Mouse (Mus musculus) layer of hippocampus, postnatal 14 days (tissue): ENCODE measurements around the gene March5. TPM values are rescaled to one million over a fixed set of nuclear protein-coding genes. Genes with fewer than 3 reads are reported as not detected.
"Not testable (repeated sequence)": the region's sequence is repeated elsewhere in the genome, so short reads cannot be mapped to it uniquely, and the experiment has no call there.

Experiments used
- DNase-seq, 2 experiments: peaks; one replicate each; pipeline ENCODE4 v3.0.0; 2021 to 2022; ENCODE audit warnings: low spot score in 2 of 2, mixed read lengths in 1 of 2
- total RNA-seq, 2 experiments: library from RNA; stranded (reverse); gene quantifications; 2 replicates each; pipeline ENCODE4 v1.2.3; 2021

The March5 gene
- total RNA-seq, 2 experiments from 2014 or later = 83.5 to 84.0 TPM

DNA sequence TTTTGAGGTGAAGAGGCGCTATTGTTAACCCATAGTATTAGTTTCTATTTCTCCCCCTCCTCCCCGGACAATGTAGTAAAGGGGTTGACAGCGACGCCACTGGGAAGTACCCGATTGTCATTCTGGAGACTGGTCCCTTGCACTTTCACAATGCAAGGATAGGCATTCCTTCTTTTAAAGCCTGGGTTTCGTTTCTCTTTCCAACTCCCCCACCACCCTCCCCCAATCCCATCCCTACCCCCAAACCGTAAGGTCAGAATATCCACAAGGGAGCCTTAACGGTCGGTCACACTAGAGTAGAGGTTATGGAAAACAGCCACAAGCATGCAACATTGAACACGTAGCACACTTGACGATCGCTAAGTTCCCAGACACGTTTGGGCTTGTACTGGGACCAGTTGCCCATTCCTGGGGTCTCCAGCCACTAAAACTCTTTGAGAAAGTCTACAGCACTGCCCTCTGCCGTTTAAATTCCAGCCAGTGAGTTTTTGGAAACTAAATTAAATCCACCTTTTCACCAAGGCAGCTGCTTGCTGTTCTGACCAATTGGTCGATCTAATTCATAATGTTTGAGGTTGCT, 923 bp downstream of the March5 start, which contains the start of gene Cpeb3:
Gene Cpeb3, minus strand, starts transcription at position 426 of the 580 bp plus-strand sequence.
- DNase-seq = peak; percentile 26 to 33

DNA sequence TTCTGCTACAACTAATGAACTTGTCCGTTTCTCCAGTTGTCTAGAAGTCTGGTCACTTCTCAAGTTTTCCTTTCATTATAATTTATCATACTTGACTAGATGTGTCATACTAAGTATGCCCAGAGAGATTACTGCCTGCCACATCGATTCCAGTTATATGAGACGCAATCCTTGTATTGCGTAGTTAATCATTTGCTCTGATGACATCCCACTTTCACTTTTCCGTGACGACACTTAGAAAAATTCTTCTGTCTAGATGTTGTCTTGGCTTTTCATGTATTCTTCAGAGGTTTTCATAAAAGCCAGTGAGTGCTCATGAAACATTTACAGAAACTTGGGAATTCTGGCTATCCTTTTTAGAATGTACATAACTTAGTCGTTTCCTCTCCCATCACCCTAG, 1.6 kb downstream of the March5 start:
- DNase-seq = no peak

DNA sequence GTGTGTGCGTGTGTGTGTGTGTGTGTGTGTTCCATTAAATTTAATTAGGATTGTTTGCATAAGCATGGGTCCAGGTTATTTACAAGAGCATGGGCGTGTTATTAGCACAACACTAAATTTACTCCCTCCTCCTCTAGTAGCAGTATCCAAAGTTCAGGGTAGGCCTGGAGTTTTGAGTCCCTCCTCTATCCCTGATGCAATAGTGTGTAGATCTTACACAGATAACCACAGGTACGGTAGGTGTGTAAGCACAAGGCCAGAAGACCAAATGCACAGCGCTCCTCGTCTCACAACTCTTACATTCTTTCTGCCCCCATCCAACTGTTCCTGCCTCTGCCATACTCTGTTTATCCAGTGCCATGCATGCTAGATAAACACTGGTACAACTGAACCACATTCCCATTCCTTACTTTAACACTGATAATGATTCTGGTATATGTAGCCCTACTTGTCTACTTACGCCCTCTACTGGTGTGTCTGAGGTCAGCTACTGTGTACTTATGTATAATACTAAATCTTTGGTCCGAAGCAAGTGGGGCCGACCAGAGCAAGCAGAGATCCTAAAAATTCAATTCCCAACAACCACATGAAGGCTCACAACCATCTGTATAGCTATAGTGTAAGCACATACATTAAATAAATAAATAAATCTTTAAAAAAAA, 2.3 kb downstream of the March5 start:
- DNase-seq = peak in 1 of 2 experiments; percentile 15

DNA sequence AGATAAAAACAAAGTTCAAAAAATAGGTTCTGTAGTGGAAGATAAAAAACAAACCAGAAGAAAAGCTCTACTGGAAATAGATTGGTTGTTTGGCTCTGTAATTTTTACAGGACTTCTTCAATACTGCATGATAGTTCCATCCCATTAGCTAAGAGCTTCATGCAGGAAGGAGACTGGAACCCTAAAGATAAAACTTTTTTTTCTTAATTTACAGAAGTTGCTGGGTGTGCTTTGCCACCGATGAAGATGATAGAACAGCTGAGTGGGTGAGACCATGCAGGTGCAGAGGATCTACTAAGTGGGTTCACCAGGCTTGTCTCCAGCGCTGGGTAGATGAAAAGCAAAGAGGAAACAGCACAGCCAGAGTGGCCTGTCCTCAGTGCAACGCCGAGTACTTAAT, 3.1 kb downstream of the March5 start:
- no peak for DNase-seq

DNA sequence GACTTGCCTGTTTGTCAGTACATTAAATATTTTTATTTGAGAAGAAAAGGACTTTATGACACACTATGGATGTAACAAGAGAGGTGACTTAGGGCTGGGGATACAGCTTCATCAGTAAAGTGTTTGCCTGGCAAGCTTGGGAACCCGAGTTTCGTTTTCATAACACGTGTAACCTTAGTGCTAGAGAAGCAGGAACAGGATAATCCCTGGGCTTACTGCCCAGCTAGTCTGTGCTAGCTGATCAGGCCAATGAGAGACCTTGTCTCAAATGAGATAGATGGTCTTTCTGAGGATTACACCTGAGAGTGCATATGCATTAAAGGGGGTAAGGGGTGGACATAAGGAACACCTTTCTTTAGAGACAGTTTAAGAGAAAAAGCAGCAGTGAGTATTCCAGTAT, 4.1 kb downstream of the March5 start:
- DNase-seq = no peak

DNA sequence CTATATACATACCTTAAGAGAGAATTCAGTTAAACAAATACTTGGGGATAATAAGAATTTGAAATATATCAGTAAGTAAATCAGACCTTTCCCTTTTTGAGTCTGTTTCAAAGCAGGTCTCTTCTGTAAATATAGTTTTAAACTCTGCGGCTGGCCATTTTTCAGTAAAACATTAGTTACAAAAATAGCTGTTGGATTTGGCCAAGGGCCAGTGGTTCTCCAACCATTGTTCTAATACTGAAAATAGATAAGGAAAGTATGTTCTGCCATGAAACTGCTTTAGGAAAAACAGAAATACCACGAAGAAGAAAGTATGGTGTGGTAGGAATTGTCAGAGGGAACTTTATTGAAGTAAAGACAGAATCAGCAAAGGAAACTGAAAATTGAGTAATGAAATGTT, 7.4 kb downstream of the March5 start:
- no peak for DNase-seq

DNA sequence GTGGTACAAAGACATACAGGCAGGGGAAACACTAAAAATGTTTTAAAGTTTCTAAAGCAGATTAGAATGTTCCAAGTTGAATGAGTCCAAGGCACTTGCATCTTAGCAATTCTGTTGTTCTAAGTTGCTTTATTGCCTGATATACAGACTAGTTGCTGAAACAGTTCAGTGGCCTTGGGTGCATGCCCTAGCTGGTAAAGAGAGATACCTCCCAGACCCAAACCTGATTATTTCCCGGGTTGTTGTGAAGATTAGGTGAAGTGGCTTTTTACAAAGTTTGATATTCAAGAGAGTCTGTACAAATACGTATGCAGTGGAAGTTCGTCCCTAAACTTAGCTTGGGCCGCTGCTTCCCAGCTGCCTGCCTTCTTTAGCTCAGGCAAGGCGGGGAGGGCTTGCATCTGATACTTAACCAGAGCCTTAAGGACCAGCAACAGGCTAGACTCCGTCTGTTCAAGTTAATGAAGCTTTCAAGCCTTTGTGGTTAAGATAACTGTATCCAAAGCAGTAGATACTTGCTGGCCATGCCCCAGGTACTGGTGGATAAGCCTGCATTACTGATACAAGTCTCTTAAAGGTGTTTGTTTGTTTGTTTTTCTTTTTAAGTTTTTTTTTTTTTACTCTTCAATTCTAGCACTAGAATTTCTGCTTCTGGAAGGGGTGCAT, 18.0 kb downstream of the March5 start:
- no peak for DNase-seq

DNA sequence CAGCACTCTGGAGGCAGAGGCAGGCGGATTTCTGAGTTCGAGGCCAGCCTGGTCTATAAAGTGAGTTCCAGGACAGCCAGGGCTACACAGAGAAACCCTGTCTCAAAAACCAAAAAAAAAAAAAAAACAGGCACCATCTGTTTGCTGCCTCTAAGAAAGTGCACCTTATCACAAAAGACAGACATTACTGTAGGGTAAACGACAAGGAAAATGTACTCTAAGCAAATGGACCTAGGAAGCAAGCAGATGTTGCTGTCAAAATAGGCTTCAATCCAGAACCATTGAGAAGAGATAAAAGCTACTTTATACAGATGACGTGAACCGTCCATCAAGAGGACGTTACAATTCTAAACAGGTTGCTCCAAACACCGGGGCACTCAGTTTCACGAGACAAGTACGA, 25.3 kb downstream of the March5 start:
- DNase-seq = not testable (repeated sequence)

DNA sequence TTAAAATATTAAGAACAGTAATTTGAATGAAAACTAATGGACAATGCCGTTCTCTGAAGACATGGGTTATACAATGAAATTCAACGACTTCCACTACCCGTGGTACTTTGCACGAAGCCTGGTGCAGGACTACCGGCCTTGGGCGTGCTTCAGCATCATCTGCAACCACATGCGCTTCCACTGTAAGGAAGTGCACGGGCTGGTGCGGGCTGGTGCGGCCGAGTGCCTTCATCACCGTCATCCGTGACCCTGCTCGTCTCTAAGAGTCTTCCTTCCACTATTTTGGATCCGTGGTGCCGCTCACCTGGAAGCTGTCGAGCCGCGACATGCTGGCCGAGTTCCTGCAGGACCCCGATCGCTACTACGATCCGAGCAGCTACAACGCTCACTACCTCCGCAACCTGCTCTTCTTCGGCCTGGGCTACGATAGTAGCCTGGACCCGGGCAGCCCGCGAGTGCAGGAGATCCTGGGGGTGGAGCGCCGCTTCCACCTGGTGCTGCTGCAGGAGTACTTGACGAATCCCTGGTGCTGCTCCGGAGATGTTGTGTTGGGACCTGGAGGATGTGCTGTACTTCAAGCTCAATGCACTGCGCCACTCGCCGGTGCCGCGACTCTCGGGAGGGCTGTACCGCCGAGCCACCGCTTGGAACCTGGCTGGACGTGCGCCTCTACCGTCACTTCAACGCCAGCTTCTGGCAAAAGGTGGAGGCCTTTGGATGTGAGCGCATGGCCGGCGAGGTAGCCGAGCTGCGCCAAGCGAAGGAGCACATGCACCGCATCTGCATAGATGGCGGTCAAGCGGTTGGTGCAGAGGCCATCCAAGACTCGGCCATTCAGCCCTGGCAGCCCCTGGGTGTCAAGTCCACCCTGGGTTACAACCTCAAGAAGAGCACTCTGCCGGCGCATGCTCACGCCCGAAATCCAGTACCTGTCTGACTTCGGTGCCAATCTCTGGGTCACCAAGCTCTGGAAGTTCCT, 26.5 kb downstream of the March5 start:
- no peak for DNase-seq

DNA sequence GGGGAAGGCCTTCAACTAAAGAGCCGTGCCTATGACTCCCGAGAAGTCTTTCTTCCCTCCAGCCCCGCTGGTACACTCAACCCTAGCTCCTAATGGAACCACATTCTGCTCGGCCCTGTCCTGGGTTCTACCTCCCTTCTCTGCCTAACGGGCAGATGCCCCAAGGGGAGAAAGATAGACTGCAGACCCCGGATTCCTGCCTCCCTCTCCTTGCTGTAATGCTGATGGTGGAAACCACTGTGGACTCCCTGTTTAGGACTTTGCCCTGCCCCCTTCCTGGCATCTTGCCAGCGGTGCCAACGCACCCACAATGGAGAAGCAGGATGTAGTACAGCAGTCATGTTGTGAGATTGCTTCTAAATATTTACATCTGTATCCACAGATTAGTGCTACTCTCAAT, 28.5 kb downstream of the March5 start:
- DNase-seq = no peak

DNA sequence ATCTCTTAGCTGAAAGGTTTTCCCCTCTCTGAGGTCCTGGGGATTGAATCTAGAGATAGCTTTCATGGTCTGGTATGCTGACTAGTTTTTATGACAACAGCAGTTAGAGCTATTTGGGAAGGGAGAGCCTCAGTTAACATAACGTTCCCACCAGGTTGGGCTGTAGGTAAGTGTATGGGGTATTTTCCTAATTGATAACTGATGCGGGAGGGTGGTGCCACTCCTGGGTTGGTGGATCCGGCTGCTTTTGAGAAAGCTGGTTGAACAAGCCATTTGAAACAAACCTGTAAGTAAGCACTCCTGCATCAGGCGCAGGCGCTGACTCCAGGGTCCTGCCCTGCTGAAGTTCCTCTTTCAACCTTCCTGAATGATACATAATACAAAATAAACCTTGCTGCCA, 30.0 kb downstream of the March5 start:
- no peak for DNase-seq

DNA sequence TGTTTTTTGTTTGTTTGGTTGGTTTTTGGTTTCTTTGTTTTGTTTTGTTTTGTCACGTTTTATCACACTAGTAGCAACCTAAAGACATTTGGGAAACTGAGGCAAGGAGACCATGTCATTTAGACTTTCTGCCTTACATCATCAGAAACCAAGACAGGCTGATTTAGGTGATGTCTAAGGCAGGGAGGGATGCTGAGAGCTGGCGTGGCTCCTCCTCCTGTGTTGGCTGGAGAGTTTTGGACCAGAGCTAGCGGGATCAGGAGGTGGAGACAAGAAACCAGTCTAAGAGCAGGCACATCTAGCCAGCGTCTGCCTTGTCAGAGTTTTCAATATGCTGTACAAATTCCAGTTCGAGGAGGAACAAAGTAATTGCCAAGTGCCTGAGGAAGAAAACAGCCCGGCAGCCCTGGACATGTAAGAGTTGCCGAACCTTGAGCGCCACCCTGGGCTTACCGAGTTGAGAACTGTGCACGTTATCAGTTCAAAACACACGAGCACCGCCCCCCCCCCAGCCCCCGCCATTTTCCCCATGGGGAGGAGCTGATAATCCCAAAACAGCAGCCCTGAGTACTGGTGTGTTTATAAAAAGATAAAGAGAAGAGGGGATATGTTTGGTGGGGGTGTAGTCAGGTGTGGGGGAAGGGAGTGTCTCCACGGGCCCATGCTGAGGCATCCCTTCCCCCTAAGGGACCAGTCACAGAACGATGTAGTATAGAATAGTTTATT, 30.5 kb downstream of the March5 start:
- no peak for DNase-seq

DNA sequence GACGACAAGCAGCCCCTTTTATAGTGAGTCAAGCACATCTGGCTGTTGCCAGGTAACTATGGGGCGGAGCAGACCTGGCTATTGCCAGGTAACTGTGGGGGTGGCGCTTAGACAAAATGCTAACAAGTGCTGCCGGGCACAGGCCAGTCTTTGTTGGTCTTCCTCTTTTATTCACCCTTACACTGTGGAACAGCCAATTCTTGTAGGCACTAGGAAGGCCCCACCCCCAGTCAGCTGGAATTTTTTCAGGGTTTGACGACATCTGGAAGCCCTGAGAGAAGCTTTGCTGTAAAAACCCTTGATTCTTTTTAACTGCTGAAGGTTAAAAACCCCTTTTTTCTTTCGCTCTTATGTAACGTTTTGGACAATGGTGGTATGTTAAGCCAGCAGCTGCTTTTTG, 31.3 kb downstream of the March5 start:
- DNase-seq = no peak

DNA sequence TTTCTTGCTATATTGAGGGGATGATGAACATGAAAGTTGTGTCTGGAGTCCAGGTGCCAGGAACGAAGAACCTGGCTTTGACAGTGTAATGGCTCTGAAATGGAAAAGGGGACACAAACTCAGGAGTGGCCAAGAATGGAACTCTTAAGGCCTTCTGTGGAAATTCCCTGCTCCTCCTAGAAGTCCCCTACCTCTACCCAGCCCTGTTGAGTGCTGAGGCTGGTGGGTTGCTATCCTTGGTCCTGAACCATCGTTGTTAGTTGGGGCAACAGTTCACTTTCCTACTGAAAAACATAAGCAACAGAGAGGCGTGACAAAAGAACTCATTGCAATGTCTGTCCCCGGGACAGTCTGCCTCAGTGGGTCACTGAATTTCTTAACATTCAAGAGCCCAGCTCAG, 31.8 kb downstream of the March5 start:
- DNase-seq = no peak

DNA sequence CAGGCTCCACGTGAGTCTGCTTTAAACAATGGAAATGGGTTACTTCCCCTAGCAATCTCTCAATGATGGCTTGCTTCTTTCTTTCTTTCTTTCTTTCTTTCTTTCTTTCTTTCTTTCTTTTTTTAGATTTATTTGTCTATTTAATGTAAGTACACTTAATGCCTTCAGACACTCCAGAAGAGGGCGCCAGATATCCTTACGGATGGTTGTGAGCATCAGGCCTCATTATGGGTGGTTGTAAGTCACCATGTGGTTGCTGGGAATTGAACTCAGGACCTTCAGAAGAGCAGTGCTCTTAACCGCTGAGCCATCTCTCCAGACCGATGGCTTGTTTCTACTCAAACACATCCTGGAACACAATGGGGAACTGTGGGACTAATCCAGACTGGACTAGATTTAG, 33.9 kb downstream of the March5 start:
- DNase-seq = no peak

DNA sequence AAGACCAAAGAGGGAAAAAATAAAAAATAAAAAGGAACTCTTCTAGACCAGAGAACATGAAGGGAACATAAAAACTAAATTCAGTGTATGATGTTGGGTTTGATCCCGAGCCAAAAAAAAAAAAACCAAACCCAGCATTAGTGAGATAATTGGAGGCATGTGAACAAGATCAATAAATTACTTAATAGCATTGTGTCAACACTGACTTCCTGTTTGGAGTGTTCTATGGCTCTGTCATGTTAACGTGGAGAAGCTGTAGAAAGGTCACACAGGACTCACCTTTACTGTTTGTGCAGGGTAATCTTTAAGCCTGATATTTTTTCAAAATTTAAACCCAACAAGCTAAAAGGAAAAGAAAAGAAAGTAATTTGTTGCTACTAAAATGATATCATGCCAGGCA, 35.4 kb downstream of the March5 start:
- no peak for DNase-seq

DNA sequence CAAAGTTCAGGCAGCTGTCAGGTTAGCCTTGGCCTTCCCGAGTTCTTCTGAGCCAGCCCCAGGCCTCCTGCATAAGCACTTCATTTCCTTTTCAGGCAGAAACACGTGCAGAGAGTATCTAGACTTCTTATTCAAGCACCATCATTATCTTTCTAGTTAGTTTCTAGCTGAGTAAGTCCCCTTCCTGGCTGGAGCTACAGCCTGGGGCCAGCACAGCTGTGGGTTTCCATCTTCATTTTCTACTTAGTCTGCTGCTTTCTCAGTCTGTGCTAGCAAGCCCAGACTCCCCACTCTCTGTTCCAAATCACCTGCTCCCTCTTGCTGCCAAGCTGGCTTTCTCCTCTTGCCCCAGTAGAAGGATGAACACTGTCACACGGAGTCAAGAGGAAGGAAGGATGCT, 39.5 kb downstream of the March5 start:
- DNase-seq = no peak

DNA sequence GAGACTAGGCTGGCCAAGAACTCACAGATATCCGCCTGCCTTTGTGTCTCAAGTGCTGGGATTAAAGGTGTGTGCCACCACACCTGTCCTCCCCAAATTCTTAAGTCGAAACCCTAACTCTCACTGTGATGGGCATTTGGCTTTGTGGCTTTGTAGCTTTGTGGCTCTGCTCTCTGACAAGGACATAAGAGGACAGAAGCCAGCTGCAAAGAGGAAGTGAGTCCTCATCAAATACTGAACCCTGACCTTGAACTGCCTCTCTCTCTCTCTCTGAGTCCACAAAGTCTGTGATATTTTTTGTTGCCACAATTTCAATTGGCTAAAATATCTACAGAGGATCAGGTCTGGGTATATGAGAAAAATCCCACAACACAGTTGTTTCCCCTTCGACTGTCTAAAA, 40.9 kb downstream of the March5 start:
- DNase-seq = no peak

DNA sequence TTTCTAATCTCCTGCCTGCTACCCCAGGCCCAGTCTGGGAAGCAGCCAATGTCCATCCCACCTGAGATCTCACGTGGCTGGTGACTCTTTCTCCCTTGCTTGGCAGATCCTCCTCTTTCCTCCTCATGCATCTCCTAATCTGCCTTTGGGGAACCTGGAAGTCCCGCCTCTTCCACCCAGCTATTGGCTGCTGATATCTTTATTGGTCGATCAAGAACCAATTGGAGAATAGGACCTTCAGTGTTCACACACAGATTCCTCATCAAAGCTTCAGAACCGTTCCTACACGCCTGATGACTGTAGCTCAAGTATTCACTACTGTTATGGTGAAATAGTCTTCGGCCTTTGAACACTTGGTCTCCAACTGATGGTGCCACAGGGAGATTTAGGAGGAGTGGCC, 44.8 kb downstream of the March5 start:
- no peak for DNase-seq

DNA sequence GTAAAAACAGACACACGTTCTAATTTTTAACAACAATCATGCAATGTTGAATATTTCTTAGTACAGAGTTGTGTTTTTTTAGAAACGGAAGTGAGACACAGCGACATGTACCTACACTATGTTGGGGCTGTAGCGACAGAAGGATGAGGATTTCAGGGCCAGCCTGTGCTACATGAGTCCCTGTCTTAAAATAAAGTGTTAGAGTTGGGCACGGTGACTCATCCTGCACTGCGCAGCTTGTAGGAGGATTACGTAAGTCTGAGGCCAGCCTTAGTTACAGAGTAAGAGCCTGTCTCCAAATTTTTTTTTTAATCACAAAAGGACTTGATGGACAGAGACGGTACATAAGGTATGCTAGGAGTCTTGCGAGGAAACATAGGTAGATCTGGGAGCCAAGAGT, 48.0 kb downstream of the March5 start:
- DNase-seq = no peak

DNA sequence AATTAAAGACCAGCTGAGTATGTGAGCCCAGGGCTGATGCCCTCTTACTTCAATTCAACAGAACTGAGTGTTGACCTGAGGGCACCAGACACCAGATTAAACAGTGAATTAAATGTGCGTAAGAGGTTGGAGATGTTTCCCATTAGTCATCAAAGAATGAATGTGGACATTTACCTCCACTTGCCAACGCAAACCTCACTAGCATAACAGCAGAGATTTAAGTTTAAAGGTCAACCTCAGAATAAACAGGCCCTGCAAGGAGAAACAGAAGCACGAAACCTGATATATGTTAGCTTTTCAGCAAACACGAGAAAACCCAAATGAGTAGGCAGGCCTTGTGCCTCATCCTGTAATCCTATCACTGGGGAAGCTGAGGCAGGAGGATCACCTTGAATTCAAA, 55.0 kb downstream of the March5 start:
- DNase-seq = no peak
